Mouse (Mus musculus) testis, adult 2 months (tissue): ENCODE data around the gene 2310034G01Rik.

ENCODE experiments used
- CTCF ChIP-seq: fragments of 200-500 bp; IDR thresholded peaks from 2 replicates; pipeline ENCODE4 v1.5.1; 2012; ENCODE audit warnings: low read depth, mild to moderate bottlenecking, inconsistent platforms, low read length, moderate library complexity; ENCODE audit not compliant: control insufficient read depth, insufficient read depth, insufficient replicate concordance
- POLR2A ChIP-seq: fragments of 200-500 bp; IDR thresholded peaks from 2 replicates; pipeline ENCODE4 v1.6.1; 2012; ENCODE audit warnings: low read depth, mild to moderate bottlenecking, inconsistent platforms, low read length, moderate library complexity; ENCODE audit not compliant: control insufficient read depth

GRCm38 (mm10) chr19:46322996-46323572 lies 27.0 kb downstream of the 2310034G01Rik start:
- no peak for TF ChIP-seq POLR2A
- TF ChIP-seq CTCF = no peak
